Mouse (Mus musculus) R1 (cell line): Measurements from ENCODE around the gene 2610028H24Rik.

ENCODE experiments used
- DNase-seq: peaks from one replicate; pipeline ENCODE4 v3.0.0-alpha.2; 2018; ENCODE audit warnings: low read depth, low spot score

Gene 2610028H24Rik

GRCm38 (mm10) chr10:76488265-76488664 lies 39.4 kb downstream of the 2610028H24Rik start:
- DNase-seq = no peak

- no peak for DNase-seq
Measured at GRCm38 (mm10) chr10:76489205-76489604, 40.3 kb downstream of the 2610028H24Rik start.

GRCm38 (mm10) chr10:76493527-76493926 lies 44.6 kb downstream of the 2610028H24Rik start:
- DNase-seq = peak; percentile 33

GRCm38 (mm10) chr10:76495501-76495900 lies 46.6 kb downstream of the 2610028H24Rik start:
- DNase-seq = no peak

GRCm38 (mm10) chr10:76496366-76496765 lies 47.5 kb downstream of the 2610028H24Rik start:
- no peak for DNase-seq

GRCm38 (mm10) chr10:76497522-76497921 lies 48.6 kb downstream of the 2610028H24Rik start:
- no peak for DNase-seq

GRCm38 (mm10) chr10:76504271-76504943 lies 55.5 kb downstream of the 2610028H24Rik start:
- DNase-seq = no peak

GRCm38 (mm10) chr10:76505865-76506264 lies 57.0 kb downstream of the 2610028H24Rik start:
- peak; percentile 14 for DNase-seq
